Mouse (Mus musculus) G1E-ER4 (cell line): ENCODE results near the gene Ethe1. TPM values are rescaled to one million over a fixed set of nuclear protein-coding genes. Genes with fewer than 3 reads are reported as not detected.

ENCODE experiments used
- GATA1 ChIP-seq: IDR thresholded peaks from one replicate; pipeline ENCODE4 v1.8.0; 2012; ENCODE audit warnings: low read length, inconsistent platforms
- polyA plus RNA-seq: library from polyadenylated mRNA; stranded (reverse); fragments of >175 nt; gene quantifications from 2 replicates; pipeline ENCODE4 v1.2.3, GENCODE M21; 2012

Ethe1 gene
- polyA plus RNA-seq, 1 experiment = 16.1 TPM

DNA sequence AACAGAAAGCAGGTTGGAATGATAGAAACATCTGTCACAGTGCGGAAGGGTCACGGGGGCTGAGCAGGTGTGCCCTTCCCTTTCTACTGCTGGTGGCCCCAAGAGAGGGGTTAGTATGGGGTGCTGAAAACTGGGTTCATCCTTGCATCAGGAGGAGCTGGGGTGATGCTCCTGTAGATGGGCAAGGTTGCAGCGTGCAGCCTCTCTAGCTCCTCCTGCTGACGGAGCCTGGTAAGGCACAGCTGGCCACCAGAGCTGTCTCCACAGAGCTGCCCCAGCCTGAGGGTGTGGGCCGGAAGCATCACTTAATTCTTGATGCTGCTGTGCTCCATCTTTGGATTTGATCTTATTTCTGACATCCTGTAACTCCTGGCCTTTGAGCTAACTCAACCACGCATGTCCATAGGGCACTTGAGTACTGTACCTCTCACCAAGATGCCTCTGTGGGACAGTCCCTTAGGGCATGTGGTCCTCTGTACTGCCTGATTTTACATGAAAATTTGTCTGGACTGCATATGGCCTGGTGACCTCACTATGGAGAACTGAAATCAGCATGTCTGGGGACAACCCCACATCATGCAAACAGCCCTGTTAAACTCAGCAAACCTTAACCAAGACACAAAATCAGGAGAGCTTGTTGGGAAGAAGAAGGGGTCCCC, 22.6 kb upstream of the Ethe1 start:
- no peak for TF ChIP-seq GATA1

DNA sequence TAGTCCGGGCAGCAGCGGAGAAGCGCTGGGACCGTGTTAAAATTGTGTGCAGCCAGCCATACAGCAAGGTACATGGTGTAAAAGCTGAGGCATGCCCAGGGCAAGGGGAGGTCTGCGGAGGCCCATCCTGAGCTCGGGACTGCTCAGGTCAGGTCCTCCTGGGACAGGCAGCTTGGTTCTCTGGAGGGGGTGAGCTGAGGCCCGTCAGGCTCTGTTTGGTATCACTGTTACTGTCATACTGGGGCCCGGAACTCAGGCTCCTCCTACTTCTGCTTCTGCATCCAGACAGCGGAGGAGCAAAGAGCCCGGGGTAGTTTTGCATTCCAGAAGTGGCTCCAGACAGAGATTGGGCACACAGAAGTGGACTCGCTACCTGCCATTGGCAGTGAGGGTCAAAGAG, 21.7 kb upstream of the Ethe1 start:
- TF ChIP-seq GATA1 = no peak

DNA sequence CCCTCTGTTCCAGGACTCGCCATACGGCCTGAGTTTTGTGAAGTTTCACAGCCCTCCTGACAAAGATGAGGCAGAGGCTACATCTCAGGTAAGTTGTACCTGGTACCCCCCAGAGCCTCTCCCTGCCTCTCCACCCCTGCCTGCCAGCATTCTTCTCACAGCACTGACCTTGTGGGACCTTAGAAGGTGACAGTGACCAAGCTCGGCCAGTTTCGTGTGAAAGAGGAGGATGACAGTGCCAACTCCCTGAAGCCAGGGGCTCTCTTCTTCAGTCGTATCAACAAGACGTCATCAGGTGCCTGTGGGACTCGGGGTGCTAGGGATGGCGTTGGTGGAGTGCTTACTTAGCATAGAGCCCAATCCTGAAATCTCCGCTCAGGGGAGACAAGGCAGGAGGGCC, 21.1 kb upstream of the Ethe1 start:
- TF ChIP-seq GATA1 = no peak

DNA sequence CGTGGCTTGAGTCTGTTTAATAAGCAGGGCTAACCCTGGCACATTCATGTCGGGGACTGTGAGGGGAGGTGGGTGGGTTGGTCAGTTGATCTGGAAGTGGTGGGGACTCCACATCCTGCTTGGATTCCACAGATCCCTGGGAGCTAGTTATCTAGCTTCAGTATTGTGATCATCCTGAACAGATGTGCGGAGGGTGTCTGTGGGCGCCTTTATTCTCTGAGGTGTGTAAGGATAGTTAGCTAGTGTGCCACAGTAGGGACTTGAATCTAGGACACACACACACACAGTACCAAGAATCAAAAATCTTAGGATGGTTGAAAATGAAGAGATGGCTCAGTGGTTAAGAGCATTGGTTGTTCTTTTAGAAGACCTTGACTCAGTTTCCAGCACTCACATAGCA, 18.8 kb upstream of the Ethe1 start:
- TF ChIP-seq GATA1 = no peak

DNA sequence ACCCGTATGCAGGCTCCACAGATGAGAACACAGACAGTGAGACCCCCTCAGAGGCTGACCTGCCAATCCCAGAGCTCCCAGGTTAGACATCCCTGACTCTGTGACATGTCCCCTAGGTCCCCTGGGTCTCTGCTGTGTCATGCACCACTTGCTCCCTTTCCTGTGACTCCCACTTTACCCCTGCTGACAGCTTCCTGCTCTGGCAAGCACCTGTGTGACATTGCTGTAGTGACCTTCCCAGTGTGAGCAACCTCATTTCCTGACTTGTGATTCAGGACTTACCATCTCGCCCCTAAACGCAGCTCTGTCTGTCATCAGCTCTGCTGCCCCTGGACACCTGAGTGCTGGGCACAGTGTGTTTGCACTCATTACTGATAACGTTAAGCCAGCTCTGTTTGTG, 16.3 kb upstream of the Ethe1 start:
- TF ChIP-seq GATA1 = no peak

DNA sequence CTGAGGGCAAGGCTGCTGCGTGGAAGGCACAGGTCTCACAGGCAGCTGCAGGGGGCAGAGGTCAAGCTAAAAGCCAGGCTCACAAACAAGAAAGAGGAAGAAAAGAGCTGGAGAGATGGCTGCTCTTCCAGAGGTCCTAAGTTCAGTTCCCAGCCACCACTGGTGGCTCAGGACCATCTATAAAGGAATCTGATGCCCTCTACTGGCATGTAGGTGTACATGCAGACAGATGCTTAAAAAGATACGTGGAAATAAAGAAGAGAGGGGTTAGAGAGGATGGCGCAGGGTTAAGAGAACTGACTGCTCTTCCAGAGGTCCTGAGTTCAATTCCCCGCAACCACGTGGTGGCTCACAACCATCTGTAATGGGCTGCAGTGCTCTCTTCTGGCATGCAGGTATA, 14.9 kb upstream of the Ethe1 start:
- TF ChIP-seq GATA1 = no peak

DNA sequence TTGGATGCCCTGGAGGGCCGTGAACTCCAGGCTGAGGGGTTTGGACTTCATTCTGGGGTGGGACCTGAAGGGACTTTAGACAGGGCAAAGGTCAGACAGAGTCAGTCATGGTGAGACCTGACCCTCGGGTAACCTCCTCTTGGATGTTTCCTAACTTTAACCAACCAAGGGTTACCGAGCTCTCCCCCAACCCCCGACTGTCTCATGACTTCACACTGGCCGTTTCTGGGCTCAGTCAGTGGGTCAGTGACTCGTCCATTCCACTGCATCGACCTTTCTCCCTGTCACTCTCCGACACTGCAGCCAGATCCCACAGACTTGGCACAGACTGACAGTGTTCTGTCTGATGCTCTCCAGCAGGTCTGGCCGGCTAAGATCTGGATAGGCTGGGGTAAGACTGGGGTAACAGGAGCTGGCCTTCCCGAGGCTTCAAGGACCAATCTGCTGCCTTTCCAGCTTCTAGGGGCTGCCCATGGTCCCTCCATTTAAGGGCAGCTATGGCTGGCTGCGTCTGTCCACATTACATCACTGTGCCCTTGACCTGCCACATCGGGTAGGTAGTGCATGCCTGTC, 13.0 kb upstream of the Ethe1 start:
- TF ChIP-seq GATA1 = no peak

DNA sequence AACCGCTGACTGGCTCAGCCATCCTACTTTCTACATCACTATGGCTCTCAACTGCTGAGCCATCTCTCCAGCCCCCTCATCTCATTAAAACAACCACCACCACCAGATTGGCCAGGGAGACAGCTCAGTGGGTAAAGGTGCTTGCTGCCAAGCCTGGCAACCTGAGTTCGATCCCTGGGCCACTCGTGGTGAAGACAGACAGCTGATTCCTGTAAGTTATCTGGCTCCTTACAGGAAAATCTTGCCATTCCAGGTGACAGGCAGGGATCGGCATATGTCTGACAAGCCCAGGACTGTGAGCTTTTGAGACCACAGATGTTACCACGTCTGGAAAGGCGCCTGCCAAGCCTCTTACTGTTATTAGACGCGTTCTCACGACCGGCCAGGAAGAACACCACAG, 9.5 kb upstream of the Ethe1 start:
- TF ChIP-seq GATA1 = no peak

DNA sequence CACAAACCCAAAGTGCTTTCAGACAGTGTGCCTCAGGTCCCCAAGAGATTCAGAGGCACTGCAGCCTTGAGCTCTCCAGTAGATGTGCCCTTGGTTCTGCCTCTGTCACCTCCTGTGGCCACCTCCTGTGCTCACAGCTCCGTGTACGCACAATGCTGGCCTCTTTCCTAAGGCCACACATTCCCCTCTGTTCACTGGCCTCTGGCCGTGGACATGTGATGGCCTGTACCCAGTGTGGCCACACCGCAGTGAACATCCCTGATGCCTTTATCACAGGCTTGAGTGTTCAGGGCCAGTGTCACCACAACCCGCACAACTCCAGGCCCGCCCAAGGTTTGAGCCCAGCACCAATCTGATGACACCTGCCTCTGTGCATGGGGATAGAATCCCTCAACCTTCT, 2.5 kb upstream of the Ethe1 start:
- no peak for TF ChIP-seq GATA1

DNA sequence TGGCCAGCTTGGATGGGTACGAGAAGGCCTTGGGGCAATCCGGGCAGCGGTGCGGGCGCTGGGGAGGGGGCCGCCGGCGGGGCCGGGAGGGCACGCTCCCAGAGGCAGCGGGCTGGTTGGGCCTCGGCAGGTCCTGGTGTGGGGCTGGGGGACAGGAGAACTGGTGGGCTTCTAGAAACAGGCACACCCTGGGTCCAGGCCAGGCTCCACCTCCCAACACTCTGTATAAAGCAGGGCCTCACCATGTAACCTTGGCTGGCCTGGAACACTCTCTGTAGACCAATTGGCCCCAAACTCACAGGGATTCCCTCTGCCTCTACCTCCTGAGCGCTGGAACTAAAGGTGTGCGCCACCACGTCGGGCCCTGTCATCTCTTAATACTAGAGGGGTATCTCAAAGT, 1.3 kb upstream of the Ethe1 start:
- TF ChIP-seq GATA1 = no peak

DNA sequence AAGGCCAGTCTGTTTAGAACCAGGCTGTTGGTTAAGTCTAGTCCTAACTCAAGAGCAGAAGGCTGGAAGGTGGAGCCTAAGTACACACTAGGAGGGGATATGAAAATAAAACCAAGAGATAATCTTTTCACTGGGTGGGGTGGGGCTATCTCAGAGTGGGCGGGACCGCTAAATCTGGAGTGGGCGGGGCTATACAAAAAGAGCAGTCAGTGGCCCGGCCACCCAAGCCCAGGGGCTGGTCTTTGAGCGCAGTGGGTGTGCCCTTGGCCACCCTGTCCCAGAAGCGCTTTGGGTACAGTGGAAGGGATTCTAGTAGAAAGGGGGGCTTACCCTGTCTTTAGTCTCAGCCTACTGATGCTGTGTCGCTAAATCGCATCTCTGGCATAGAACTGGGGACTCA, 515 bp upstream of the Ethe1 start:
- no peak for TF ChIP-seq GATA1

DNA sequence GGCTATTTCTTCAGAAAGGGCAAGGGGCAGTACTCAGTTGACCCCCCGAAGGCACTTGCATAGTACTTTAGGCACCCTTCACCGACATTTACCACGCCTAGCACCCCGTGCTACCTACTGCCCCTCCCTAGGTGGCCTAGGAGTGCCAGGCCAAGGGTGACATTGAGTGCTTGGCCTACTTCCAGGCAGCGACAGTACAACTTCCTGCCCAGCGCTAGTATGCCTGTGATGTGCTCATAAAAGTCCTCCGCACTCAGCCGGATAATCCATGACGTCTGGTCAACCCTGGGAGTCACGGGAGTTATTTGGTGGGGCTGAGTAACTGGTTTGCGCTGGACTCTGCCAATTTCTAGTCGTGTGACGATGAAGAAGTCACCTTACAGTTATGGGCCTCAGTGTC, 993 bp downstream of the Ethe1 start:
- TF ChIP-seq GATA1 = no peak

DNA sequence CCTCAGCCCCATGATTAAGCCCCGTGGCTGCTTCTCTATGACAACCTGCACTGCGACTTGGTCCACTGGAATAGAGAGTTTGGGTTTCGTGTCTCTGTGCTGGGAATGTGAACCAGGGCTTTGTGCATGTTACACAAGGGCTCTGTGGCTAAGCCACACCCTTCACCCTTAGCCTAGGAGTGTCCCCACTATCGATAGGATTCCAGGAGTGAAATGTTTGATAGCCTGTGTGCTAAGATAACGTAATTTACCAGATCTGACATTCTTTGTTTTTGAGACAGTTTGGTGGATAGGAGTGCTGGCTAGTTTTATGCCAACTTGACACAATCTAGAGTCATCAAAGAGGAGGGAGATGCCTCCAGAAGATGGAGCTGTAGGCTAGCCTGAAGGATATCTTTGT, 4.4 kb downstream of the Ethe1 start:
- peak; percentile 50 for TF ChIP-seq GATA1

DNA sequence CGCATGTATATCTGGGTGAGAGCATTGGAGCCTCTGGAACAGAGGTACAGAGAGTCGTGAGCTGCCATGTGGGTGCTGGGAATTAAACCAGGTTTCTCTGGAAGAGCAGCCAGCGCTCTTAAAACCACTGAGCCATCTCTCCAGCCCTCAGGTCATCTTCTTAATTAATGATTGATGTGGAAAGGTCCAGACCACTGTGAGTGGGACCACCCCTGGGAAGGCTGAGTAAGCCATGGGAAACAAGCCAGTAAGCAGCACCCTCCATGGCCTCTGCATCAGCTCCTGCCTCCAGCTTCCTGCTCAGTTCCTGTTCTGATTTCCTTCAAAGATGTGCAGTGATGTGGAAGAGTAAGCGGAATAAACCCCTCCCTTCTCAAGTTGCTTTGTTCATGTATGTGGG, 4.8 kb downstream of the Ethe1 start:
- no peak for TF ChIP-seq GATA1

DNA sequence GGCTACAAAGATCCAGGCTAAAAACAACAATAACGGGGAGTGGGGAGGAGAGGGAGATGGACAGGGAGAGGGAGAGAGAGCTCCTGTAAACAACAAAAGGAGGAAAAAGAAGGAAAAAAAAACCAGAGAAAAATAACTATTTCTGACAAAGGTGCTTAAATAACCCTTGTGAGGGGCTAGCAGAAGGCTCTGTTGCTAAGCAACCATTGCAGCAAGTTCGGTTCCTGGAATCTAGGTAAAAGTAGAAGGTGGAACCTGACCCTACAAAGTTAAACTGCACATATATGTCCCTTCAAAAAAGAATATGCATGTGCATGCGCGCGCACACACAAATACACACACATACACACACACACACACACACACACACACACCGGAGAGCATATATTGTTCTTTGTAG, 5.4 kb downstream of the Ethe1 start:
- TF ChIP-seq GATA1 = no peak

DNA sequence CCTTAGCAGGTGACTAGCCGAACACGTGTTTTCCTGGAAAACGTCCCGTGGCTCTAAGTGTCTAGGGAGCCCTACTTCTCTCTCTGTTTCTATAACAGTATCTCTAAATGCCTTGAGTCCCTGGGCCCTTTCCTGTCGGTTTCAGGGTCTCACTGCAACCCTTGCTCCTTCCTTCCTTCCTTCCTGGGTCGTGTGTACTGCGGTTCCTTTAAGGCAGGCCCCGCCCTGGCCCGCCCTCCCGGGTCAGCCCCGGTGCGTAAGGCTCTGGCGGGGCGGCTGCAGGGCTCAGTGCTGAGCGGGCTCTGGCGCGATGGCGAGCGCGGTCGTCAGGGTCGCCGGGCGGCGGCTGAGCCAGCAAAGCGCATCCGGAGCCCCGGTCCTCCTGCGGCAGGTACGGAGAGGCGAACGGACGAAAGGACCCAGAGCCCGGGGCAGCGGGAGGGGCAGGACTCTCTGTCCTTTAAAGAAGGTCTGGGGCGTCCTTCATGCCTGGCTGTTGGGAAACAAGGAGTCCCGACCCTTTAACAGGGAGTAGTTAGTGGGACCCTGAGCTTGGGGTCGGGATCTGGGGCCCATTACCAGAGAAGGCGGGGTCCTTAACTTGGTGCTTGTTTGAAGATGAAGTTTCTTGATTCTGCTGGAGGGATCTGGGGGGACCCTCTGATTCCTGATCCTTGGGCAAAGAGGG, 6.4 kb downstream of the Ethe1 start:
- no peak for TF ChIP-seq GATA1

DNA sequence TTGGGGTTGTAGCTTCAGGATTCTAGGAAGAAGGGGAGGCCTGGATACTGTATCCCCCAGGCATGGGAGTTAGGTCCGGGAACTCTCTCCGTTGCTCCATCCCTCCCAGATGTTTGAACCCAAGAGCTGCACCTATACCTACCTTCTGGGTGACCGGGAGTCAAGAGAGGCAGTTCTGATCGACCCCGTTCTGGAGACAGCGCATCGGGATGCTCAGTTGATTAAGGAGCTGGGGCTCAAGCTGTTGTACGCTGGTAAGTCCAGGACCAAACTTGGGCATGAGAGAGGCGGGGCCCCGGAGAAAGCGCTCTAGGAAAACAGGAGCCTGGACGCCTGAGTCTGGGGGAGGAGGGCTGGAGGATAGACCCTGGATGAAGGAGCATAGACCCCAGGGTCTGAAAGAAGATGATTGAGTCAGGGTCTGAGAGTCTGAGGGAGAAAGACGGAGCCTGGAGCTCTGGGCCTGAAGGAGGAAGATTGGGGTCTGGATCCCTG, 7.0 kb downstream of the Ethe1 start:
- TF ChIP-seq GATA1 = no peak

DNA sequence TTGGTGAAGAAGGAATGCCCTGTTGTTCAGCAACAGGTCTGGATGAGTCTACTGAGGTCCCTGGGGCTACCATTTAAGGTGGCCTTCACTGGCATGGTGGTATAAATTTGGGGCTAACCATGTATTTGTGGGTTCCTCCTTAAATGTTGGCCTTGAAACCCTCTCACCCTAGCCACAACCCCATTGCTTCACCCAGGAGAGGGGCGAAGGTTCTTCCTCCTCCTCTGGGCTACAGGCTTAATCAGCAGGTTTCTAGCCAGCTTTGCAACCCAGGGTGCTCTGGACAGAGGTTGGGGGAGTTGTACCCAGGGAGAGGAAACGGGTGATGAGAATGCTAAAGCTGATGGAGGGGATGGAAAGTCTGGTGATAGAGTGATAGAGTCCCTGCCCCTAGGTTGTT, 8.1 kb downstream of the Ethe1 start:
- no peak for TF ChIP-seq GATA1
